Mouse (Mus musculus) left cerebral cortex, postnatal 4 days (tissue): ENCODE data around the gene Gmppb. TPM values are rescaled to one million over a fixed set of nuclear protein-coding genes. Genes with fewer than 3 reads are reported as not detected.

Experiments
- microRNA-seq: library from miRNA; unstranded; fragments of <30 nt; microRNA quantifications from one replicate; pipeline ENCODE4 v1.2.0, GENCODE M21; 2022
- total RNA-seq, 2 experiments: library from RNA; stranded (reverse); gene quantifications; 2 replicates each; pipeline ENCODE4 v1.2.3; 2021

The Gmppb gene
- total RNA-seq, 2 experiments from 2014 or later, result 15.2 to 15.5 TPM

Small RNA genes lying within 50 kb of the gene (microRNA-seq; reads per million reads assigned to microRNA genes)
- not detected for gene Mir7088

Other genes with a start within 250 kb of the Gmppb start
- 10 to 100 TPM; 73.4 to 79.0 TPM for gene Rbm6, start 176.0 kb upstream of the Gmppb start, total RNA-seq
- 10 to 100 TPM; 15.2 to 16.1 TPM for gene Mon1a, start 161.1 kb upstream of the Gmppb start, total RNA-seq
- 1 to 10 TPM; 2.2 to 3.6 TPM for gene Mst1r, start 142.4 kb upstream of the Gmppb start, total RNA-seq
- gene Actl11, start 120.8 kb upstream of the Gmppb start, total RNA-seq, result not detected
- gene Camkv, start 113.6 kb upstream of the Gmppb start, total RNA-seq, result 100 to 1,000 TPM; 333 to 354 TPM
- 10 to 100 TPM; 21.2 to 21.3 TPM for gene Traip, start 99.1 kb upstream of the Gmppb start, total RNA-seq
- gene Uba7, start 73.7 kb upstream of the Gmppb start, total RNA-seq, result 1 to 10 TPM; 2.1 to 3.5 TPM
- 1 to 10 TPM in 1 of 2 experiments, under 1 TPM in 1; 0.44 to 1.3 TPM for gene Gm20661, start 66.2 kb upstream of the Gmppb start, total RNA-seq
- 10 to 100 TPM in 1 of 2 experiments, 1 to 10 TPM in 1; 9.4 to 10.4 TPM for gene Inka1, start 63.4 kb upstream of the Gmppb start, total RNA-seq
- gene Cdhr4, start 56.7 kb upstream of the Gmppb start, total RNA-seq, result 1 to 10 TPM; 1.0 to 2.3 TPM
- 1 to 10 TPM; 1.3 to 2.5 TPM for gene Gm20662, start 52.9 kb upstream of the Gmppb start, total RNA-seq
- 100 to 1,000 TPM; 153 to 160 TPM for gene Ip6k1, start 46.7 kb upstream of the Gmppb start, total RNA-seq
- gene Amigo3, start 3.9 kb downstream of the Gmppb start, total RNA-seq, result 1 to 10 TPM; 1.6 to 2.8 TPM
- not detected for gene Mst1, start 31.2 kb downstream of the Gmppb start, total RNA-seq
- 10 to 100 TPM; 92.5 to 93.8 TPM for gene Rnf123, start 34.1 kb downstream of the Gmppb start, total RNA-seq
- 10 to 100 TPM; 46.1 to 50.1 TPM for gene Apeh, start 45.4 kb downstream of the Gmppb start, total RNA-seq
- gene Bsn, start 141.1 kb downstream of the Gmppb start, total RNA-seq, result 10 to 100 TPM; 70.4 to 74.5 TPM
- gene Dag1, start 214.7 kb downstream of the Gmppb start, total RNA-seq, result 100 to 1,000 TPM; 121 to 127 TPM
- 100 to 1,000 TPM; 101 to 118 TPM for gene Nicn1, start 241.2 kb downstream of the Gmppb start, total RNA-seq
- gene Amt, start 247.6 kb downstream of the Gmppb start, total RNA-seq, result 10 to 100 TPM; 25.0 to 26.7 TPM